Mouse (Mus musculus) gastrocnemius, postnatal 25 days (tissue): ENCODE results near the gene Lap3. TPM values are rescaled to one million over a fixed set of nuclear protein-coding genes. Genes with fewer than 3 reads are reported as not detected.

Source experiments
- DNase-seq: peaks from one replicate; pipeline ENCODE4 v3.0.0; 2022
- total RNA-seq, 2 experiments: library from RNA; stranded (reverse); gene quantifications; 1 replicate in 1 of 2; 2 replicates in 1 of 2; pipeline ENCODE4 v1.2.3; 2021

Gene Lap3
- total RNA-seq, 2 experiments from 2014 or later = 55.6 to 57.2 TPM

DNA sequence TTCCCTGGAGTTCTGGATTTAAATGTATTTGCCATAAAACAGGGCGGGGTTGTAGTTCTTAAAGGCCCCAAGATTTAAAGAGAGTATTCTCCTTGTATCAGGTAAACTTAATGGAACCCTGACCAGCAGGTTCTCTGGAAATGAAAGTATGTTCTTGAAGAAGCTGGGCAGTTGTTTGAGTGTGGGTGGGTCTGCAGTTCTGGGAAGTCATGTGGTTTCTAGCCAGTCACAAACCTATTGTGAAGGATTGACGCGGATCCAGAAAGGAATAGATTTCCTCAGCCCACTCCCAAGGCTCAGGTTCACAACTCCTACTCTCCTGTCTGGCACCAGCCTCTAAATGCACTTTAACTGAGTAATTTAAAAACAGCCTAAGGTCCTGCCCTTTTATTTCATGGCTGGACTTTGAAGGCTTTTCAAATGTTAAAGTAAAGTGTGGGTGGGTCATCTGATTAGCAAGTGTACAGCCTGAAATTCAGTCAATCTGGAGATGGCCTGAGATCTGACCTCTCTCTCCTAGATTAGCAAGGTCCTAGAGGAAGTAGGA is 2.3 kb downstream of the Lap3 start:
- DNase-seq = no peak

DNA sequence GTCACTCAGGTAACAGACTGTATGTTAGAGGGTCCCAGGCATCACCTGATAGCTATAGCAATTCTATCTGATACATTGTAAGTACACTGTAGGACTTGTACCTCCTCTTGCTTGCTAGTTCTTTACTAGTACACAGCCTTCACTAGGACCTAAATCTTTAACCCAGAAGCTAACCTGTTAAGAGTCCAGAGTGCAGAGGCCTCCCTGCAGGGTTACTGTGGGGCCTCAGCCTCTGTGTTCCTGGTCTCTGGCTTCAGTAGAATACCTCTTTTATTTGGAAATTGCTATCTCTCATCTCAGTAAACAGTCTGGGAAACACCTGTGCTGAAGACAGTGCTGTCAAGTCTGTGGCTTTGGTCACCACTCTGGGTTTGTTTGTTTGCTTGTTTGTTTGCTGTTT is 2.9 kb downstream of the Lap3 start:
- no peak for DNase-seq

DNA sequence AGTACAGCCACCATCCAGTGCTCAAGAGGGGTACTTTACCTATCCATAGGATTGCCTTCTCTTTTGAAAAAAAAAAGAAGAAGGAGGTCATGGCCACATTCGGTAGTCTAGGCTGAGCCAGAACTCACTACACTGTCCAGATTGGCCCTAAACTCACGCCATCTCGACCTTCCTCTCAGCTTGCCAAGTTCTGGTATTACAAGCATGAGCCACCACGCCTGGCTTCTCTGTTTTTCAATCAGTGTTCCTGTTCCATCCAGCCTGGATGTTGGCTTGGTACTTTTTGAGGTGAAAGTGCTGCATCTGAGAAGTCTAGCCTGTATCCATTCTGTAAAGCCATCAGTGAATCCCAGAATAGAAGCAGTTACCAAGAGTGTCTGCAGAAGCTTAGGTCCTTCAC is 3.3 kb downstream of the Lap3 start:
- DNase-seq = no peak

DNA sequence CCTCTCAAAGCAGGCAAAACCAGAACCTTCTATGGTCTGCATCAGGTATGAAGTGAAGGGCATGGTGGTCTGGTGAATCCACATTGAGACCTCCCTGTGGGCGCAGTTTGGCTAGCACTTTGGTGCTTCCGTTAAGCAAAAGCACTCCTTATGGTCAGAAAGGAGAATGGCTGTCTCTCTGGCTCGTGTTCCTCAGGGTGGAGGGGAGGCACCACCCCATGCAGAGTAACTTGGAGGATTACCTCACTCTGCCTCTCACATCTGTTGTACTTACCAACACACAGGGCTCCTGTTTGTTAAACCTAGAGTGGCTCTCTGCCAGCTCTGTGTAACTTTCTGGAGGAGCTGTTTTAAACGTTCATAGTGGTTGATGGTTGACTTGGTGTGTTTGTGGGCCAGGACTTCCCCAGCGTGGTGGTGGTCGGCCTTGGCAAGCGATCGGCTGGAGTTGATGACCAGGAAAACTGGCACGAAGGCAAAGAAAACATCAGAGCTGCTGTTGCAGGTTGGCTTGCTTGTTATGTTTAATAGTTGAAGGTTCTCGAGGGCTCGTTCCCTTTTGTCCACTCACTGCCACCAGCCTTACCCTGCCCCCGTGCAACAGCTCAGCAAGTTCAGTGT is 3.9 kb downstream of the Lap3 start:
- no peak for DNase-seq

DNA sequence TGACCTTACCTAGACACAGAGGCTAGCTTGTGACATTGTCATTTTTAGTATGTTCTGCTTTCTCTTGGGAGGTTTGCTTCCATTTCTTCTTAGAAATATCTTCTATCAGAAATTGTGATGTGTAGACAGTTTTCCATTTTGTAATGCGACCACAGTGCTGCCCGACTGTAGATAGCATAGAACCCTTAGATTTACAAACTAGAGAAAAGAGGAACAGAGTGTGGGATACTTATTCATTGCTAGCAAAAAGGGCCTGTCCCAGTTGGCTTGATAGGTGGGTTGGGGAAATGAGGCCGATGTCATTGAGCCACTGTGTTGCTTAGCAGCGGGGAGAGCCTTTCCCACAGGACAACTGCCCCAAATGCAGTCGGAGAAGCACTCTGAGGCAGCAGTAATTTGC is 4.4 kb downstream of the Lap3 start:
- DNase-seq = no peak

DNA sequence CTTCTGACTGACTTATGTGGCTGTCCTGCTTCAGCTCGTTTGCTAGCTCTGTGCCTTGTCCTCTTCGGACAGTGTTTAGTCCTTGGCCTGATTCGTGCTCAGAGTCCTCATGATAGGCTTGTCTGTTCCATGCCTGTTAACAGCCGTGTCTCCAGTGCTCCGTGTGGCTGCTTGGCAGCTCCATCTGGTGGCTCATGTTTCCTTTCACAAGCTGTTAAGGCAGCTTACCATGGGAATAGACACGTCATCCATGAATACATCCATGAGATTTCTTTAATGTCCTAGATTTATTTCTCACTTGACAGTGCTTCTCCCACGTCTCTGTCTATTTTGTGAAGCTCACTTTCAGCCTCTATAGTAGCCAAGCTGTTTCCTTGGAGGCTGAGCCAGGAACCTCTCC is 16.9 kb downstream of the Lap3 start:
- DNase-seq = no peak

DNA sequence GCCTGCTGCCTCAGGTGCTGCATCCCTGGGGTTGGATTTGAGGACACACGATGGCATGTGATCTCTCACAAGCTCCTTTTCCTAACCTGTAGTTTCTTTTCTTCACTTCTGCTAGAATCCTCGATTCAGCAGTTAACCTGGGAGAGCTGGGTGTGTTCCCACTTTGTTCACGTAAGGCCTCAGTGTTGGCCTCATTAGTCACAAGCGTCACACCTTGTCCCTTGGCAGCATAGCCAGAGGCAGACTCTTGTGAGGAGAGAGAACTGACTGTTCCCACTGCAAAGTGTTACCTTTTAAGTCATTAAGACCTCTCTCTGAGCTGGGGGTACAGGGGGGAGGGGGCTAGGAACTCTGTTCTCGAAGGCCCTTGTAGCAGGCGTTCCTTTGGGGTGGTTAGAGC is 19.7 kb downstream of the Lap3 start:
- no peak for DNase-seq

DNA sequence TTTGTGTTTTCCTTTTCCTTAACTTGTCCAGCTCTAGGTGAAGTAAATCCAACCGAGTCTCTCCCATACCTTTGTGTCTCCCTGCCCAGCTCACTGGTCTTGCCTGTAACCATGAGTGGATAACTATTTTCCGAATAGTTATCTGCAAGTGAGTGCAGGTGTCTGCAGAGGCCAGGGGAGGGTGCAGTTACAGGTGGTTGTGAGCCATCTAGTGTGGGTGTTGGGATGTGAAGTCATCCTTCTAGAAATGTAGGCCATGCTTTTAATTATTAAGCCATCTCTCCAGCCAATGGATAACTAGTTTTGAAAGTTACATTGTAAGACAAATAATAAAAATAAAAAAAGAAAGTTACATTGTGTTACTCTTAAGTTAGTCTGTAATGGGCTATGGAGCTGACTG is 20.3 kb downstream of the Lap3 start:
- no peak for DNase-seq

DNA sequence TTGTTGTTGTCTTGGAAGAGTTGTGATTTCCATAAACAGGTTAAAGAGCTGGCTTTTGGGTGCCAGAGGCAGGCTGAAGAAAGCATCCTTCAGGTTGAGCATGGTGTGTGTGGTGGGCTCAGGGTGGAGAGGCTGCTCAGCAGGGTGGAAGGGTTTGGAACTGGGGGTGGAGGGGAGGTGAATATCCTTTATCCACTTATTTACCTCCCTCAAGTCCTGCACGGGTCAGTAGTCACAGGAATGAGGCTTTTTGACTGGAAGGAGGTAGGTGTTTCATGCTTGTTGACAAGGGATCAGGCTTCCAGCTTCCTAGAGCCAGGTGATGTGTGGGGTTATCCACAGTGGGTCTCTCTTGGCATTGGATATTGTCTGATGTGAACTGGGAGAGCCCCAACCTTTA is 21.4 kb downstream of the Lap3 start:
- no peak for DNase-seq

DNA sequence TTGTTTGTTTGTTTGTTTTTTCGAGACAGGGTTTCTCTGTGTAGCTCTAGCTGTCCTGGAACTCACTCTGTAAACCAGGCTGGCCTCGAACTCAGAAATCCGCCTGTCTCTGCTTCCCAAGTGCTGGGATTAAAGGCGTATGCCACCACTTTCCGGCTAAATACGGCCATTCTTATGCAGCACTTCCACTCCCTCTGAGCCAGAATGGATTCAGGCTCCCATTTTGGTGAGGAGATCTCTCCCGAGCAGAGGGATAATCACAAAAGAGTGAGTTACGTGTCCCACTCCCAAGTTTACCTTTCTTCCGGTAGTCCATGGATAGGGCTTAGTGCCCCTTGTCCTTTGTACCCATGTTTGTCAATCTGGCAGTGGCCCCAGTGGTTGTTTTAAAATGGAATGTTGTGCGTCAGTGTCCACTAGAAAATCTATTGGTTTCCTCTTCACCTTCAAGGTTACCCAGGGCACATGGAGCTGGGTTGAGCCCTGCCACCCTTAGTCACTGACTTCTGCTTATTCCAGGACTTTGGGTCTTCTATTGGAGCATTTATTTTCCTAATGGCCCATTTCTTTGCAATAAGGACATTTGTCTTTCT is 22.1 kb downstream of the Lap3 start:
- no peak for DNase-seq

DNA sequence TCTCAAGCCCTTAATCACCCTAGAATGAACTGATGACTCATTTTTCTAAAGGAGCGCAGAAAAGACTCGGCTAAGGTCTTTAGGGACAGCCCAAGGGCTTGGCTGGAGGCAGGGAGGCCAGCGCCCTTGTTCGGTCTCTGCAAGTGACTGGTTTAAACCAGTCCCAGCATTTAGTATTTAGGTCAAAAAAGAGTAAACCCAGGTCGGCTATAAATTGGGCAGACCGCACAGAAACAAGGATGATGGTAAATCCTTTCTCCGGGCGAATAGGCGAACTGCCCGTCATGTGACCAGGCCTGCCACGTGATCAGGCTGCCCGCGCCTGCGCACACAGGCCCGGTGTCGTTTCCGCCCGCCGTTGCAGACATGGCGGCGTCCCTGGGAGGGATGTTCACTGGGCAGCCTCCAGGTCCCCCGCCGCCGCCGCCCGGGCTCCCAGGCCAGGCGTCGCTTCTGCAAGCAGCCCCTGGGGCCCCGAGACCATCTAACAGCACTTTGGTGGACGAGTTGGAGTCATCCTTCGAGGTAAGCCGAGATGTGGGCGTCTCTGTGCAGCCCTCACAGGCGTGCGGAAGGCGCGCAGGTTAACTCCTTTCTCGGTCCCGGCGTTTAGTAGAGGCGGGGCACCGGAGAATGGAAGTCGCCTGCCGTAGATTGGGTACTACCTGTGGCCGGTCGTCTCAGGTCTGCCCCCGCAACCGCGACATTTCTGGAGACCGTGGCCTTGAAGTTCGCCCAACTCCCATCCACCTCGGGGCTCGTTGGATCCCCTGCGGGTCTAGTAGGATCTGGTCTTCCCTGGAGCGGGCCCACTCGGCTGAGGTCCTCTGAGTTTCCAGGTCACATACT is 27.0 kb downstream of the Lap3 start, which contains the start of gene Med28:
Gene Med28 (plus strand): TSS at position 270 of the 849 bp plus-strand sequence.
- DNase-seq = peak; percentile 94

DNA sequence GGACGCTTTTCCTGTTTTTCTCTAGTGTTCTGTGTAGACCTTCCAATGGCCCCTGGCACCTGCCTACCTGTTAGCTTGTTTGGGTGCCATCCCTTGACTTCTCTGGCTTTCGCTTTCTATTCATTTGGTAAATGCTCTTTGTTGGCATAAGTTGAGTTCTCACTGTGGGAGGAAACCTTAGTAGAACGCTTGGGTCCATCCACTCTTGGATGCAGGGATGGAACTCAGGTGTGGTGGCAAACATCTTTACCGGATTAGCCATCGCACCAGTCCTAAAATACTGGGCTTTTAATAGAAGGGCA is 27.6 kb downstream of the Lap3 start:
- DNase-seq = no peak

DNA sequence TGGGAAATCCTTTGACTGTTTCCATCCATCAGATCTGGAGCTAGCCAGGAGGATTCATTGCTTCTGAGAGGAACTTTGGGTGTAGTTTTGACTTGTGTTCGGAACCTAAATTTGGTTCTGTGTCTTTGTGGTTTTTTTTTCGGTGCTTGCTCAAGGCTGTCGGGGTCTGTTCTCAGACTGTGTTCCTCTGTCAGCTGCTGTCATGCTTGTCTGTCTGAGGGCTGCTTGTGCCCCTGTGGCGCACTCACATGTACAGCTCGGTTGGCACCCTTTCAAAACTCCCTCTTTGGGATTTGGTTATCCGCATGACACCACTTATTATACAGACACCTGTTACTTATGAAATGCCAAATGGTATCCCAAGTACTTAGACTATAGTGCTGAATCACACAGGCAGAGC is 28.4 kb downstream of the Lap3 start:
- no peak for DNase-seq

DNA sequence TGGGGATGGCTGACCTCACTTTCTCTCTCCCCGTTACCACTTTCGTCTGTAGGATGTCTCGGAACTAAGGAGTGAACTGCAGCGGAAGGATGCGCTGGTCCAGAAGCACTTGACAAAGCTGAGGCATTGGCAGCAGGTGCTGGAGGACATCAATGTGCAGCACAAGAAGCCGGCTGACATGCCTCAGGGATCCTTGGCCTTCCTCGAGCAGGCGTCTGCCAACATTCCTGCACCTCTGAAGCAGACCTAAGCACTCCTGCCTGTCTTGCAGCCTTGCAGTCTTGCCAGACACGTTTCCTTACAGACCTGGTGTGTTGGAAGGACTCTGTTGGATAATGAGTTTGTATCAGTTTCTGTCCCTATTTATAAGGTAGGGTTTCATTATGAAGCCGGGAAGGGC is 31.9 kb downstream of the Lap3 start:
- no peak for DNase-seq

DNA sequence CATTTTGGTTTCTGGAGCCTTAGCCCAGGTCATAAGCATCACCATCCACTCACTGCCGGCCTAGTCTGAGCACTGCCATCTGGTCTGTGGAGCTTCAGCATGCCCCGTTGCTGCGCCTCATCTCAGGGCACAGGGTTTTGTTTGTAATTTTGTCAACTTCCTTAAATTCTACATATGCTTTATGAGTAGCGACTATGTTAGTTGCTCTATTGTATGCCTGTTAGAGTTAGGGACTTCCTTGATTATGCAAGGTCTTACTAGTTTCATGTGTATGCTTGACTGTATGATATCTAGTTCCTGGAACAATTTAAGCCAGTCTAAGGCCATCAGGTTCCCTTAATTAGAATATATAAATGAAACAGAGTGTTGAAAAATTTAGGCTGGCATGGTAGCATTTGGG is 33.2 kb downstream of the Lap3 start:
- DNase-seq = no peak

DNA sequence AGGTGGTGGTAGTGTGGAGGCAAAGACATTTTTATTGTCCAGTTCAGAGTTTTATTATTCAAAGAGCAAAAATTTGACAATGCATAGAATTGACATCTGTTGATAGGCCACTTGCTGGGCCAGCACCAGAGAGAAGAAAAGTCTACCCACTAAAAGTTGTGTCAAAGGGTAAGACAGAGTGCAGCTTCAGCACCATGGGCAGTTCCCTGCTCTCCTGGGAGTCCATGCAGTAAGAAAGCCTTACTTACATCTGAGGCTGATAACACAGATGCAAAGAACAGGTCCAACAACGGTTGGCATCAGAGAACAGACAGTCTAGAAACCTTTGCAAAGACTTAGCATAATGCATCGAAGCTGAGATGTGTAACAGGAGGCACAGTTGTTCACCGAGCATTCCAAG is 36.5 kb downstream of the Lap3 start:
- no peak for DNase-seq

DNA sequence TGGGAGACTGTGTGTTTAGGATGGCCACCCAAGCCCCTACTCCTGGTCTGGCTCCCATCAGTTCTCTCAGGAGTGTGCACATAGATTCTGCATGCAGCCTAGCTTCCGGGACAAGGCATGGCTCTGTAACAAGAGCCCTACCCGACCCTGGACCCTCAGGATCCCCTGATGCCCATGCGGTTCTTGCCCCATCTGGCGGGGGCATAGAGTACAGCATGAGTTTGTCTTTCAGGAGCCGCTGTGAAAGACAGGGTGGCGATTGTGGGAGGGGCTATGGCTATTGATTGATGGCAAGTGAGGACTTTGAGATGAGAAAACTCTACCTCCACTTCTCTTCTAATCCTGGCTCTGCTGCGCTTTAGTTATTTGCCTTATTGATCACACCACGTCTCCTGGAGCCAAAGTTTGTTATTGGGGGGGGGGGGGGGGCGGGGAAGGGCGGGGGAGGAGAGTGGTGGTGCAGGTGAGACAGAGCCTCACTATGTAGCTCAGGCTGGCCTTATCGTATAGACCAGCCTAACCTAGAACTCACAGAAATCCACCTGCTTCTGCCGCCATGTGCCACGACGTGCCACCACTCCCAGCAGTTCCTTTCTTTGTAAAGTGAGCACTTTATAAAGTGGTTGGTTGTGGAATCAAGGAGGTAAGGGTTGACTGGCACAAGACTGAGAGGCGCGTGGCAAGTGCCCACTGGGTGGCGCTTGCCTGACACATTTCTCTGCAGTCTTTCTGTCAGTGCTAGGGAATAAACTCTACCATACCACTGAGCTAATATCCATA is 41.3 kb downstream of the Lap3 start:
- peak; percentile 21 for DNase-seq

DNA sequence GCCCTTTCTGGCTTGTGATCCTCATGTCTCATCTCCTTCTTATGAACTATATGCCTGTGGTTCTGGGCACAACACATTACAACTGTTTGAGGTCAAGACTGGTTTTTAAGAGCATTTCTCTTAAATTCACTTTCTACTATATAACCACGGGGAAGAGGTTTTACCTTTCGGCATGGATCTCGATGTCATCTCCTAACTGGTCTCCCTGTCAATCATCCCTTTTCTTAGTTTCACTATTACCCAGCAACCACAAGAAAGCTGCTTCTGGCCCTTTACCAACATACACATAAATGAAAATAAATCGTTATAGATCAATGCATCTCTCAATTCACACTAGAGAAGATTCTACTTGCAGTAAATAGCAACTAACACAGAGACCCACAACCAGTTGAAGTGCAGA is 42.0 kb downstream of the Lap3 start:
- DNase-seq = no peak

DNA sequence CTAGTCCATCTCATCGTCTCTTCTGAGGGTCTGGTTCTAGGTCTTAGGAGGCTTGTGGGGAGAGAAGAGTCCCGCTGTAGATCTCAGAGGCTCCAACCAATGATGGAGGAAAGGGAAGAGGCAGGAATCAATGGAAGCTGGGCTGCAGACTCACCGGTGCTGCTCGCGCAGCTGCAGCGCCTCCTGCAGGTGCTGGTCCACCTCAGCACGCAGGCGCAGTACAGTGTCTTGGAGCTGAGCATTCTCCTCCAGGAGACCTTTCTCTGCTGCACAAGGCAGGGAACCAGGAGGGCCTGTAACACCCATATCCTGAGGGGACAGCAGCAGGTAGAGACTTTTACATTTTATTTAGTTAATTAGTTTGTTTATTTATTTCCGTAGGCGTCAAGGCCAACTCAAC is 46.3 kb downstream of the Lap3 start:
- no peak for DNase-seq

DNA sequence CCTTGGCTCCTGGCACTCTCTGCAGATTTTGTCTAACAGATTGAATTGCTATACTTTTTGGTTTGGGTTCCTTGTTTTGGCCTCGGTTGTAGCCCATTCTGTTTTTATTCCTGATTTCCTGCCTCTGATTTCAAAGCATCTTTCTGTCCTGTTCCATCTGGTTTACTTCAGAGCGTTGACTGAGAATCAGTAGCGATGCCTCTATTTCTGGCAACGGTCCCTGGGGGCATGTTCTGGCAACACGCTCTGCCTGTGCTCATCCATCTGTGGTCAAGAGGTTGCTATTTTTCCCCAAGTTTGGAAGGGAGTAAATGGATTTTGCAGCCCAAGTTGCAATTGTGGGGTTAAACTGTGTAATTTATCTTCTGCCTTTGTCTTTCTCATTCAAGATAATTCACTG is 50.2 kb downstream of the Lap3 start:
- peak; percentile 7 for DNase-seq

DNA sequence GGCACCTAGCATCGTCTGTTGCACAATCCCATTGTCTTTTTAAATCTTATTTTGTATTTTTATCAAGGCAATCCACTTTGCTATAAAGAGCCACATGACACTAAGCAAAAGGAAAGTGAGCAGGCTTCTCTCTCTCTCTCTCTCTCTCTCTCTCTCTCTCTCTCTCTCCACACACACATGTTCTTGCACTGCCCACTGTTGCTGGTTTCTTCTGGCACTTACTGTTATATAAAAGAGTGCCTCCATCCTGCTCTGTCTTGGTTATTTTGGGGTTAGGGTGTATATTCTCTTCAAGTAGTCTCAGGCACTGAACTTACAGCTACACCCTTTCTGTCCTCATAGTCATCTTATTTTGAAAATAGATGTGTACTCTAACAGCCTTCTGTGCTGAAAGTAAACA is 56.4 kb downstream of the Lap3 start:
- no peak for DNase-seq
